Mouse (Mus musculus): ENCODE results near the gene Myo3b. TPM values are rescaled to one million over a fixed set of nuclear protein-coding genes. Genes with fewer than 3 reads are reported as not detected.
A peak's percentile ranks its signal among the peaks of the same experiment; 100 is the strongest.

Myo3b gene
- polyA plus RNA-seq, 1 experiment from 2014 or later = 0.30 TPM

- peaks cover 23% of the 10 kb centered on the region for H3K4me1 ChIP-seq (replicated peaks; ENCODE audit: control insufficient read depth, insufficient read depth, low read length)
- no peak overlapping the region for H3K4me3 ChIP-seq (ENCODE audit: low read depth, low read length)
- no peak overlapping the region for H3K9ac ChIP-seq (ENCODE audit: low read length)
- 15% methylated on average over 7 of the region's 7 CpGs for WGBS
- peak overlapping the region; percentile 87 for H3K27ac ChIP-seq (ENCODE audit: low read depth)
- peak; percentile 60; the same call in 1 of the 2 replicates for ATAC-seq (replicated peaks; ENCODE audit: low FRiP score, low TSS enrichment, low read depth)
- DNase-seq (ENCODE audit: low spot score) = peak; percentile 65
- peak overlapping the region; percentile 34 for H3K4me2 ChIP-seq (ENCODE audit: low read length)
- no peaks in the 10 kb centered on the region for H3K27me3 ChIP-seq (replicated peaks; ENCODE audit: control insufficient read depth, insufficient read depth, low read length)
- no peaks in the 10 kb centered on the region for H3K36me3 ChIP-seq (ENCODE audit: control insufficient read depth, insufficient read depth, low read length)
- no peaks in the 10 kb centered on the region for H3K9me3 ChIP-seq (ENCODE audit: control insufficient read depth, low read length)
Observed at GRCm38 (mm10) chr2:70337208-70337611, 298.3 kb downstream of the Myo3b start.

- H3K36me3 ChIP-seq (ENCODE audit: control insufficient read depth, insufficient read depth, low read length) = no peaks in the 10 kb centered on the region
- peak; percentile 78 for ATAC-seq (replicated peaks; ENCODE audit: low FRiP score, low TSS enrichment, low read depth)
- WGBS = 14% methylated on average over 9 of the region's 9 CpGs
- no peaks in the 10 kb centered on the region for H3K9me3 ChIP-seq (ENCODE audit: control insufficient read depth, low read length)
- H3K4me3 ChIP-seq (ENCODE audit: low read depth, low read length) = no peak overlapping the region
- H3K27me3 ChIP-seq (replicated peaks; ENCODE audit: control insufficient read depth, insufficient read depth, low read length) = no peaks in the 10 kb centered on the region
- peak overlapping the region; percentile 87 for H3K27ac ChIP-seq (ENCODE audit: low read depth)
- H3K4me2 ChIP-seq (ENCODE audit: low read length) = peak overlapping the region; percentile 34; the same call in 1 of the 2 replicates
- no peak overlapping the region for H3K9ac ChIP-seq (ENCODE audit: low read length)
- DNase-seq (ENCODE audit: low spot score) = peak; percentile 66
- peaks cover 23% of the 10 kb centered on the region for H3K4me1 ChIP-seq (replicated peaks; ENCODE audit: control insufficient read depth, insufficient read depth, low read length)
Observed at GRCm38 (mm10) chr2:70337869-70338268, 298.9 kb downstream of the Myo3b start.

DNA sequence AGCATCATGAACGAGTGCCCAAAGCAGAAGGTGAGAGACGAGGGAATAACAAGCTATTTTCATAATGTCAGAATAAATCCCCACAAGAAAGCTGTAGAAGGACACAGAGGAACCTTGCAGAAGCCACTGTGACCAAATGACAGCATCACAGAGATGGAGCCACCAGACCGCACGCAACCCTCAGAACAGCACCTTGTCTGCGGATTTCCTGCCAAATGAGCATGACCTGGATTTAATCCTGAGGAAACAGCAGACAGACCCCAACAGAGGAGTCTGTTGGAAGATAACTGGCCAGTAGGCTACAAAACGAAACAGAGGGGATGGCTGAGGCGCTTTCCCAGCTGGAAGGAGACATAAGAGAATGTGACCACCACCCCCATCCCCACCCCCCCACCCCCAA is 300.1 kb downstream of the Myo3b start:
- H3K4me3 ChIP-seq (ENCODE audit: low read depth, low read length) = no peak overlapping the region
- DNase-seq (ENCODE audit: low spot score) (no peak), ATAC-seq (replicated peaks; ENCODE audit: low FRiP score, low TSS enrichment, low read depth) (no peak)
- H3K4me1 ChIP-seq (replicated peaks; ENCODE audit: control insufficient read depth, insufficient read depth, low read length) = peaks cover 23% of the 10 kb centered on the region
- H3K4me2 ChIP-seq (ENCODE audit: low read length) = no peak overlapping the region
- WGBS = 72% methylated on average over 7 of the region's 7 CpGs
- H3K9me3 ChIP-seq (ENCODE audit: control insufficient read depth, low read length) = no peaks in the 10 kb centered on the region
- no peak overlapping the region for H3K9ac ChIP-seq (ENCODE audit: low read length)
- no peak overlapping the region for H3K27ac ChIP-seq (ENCODE audit: low read depth)
- no peaks in the 10 kb centered on the region for H3K36me3 ChIP-seq (ENCODE audit: control insufficient read depth, insufficient read depth, low read length)
- H3K27me3 ChIP-seq (replicated peaks; ENCODE audit: control insufficient read depth, insufficient read depth, low read length) = no peaks in the 10 kb centered on the region

DNA sequence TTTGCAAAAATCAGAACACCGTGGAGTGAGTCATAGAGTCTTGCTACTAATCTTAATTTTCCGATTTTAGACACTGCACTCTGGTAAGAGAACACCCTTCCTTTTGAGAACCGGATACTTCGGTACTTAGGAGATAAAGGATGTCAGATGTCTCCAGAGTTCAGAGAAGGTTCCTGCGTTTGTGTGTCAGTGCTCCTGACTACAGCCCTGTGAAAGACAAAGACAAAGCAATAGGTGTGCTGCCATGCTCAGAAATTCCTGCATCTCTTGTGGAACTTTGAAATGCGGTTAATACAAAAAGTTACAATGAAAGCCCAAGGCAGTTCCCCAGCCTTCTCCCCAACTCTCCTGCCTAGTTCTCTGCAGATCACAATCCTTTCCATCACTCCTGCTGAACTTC is 300.6 kb downstream of the Myo3b start:
- ATAC-seq (replicated peaks; ENCODE audit: low FRiP score, low TSS enrichment, low read depth) (no peak), DNase-seq (ENCODE audit: low spot score) (no peak)
- Histone ChIP-seq H3K9me3 (ENCODE audit: control insufficient read depth, low read length) (no peaks in the 10 kb centered on the region), H3K36me3 (ENCODE audit: control insufficient read depth, insufficient read depth, low read length) (no peaks in the 10 kb centered on the region), H3K4me3 (ENCODE audit: low read depth, low read length) (no peak overlapping the region), H3K9ac (ENCODE audit: low read length) (no peak overlapping the region), H3K27ac (ENCODE audit: low read depth) (no peak overlapping the region), H3K4me1 (replicated peaks; ENCODE audit: control insufficient read depth, insufficient read depth, low read length) (peaks cover 23% of the 10 kb centered on the region), H3K27me3 (replicated peaks; ENCODE audit: control insufficient read depth, insufficient read depth, low read length) (no peaks in the 10 kb centered on the region), H3K4me2 (ENCODE audit: low read length) (no peak overlapping the region)
- WGBS = 63% methylated on average over 6 of the region's 6 CpGs

DNA sequence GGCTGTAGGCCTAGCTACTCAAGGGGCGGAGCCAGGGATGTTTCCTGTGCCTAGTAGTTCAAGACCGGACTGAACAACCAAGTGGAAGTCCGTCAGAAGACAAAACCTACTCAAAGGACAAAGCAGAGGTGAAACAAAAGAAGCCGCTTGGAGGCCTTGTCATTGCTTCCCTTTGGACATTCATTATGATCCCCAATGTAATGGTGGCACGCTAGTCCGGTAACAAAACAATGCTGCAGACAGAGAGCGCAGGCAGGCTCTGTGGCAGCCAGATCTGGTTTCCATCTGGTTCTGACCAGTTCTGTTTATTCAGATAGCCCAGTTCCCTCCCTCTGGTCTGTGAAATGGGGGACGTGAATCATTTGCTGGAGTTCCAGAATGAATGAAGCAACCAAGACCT is 301.3 kb downstream of the Myo3b start:
- Histone ChIP-seq H3K9ac (ENCODE audit: low read length) (no peak overlapping the region), H3K4me2 (ENCODE audit: low read length) (no peak overlapping the region; the same call in 1 of the 2 replicates), H3K4me1 (replicated peaks; ENCODE audit: control insufficient read depth, insufficient read depth, low read length) (peaks cover 23% of the 10 kb centered on the region), H3K27me3 (replicated peaks; ENCODE audit: control insufficient read depth, insufficient read depth, low read length) (no peaks in the 10 kb centered on the region), H3K36me3 (ENCODE audit: control insufficient read depth, insufficient read depth, low read length) (no peaks in the 10 kb centered on the region), H3K4me3 (ENCODE audit: low read depth, low read length) (no peak overlapping the region), H3K27ac (ENCODE audit: low read depth) (no peak overlapping the region), H3K9me3 (ENCODE audit: control insufficient read depth, low read length) (no peaks in the 10 kb centered on the region)
- no peak for ATAC-seq (replicated peaks; ENCODE audit: low FRiP score, low TSS enrichment, low read depth)
- no peak for DNase-seq (ENCODE audit: low spot score)
- WGBS = 67% methylated on average over 8 of the region's 8 CpGs

GRCm38 (mm10) chr2:70345126-70345525 is 306.2 kb downstream of the Myo3b start:
- no peaks in the 10 kb centered on the region for H3K27me3 ChIP-seq (replicated peaks; ENCODE audit: control insufficient read depth, insufficient read depth, low read length)
- no peaks in the 10 kb centered on the region for H3K36me3 ChIP-seq (ENCODE audit: control insufficient read depth, insufficient read depth, low read length)
- no peaks in the 10 kb centered on the region for H3K4me1 ChIP-seq (replicated peaks; ENCODE audit: control insufficient read depth, insufficient read depth, low read length)
- H3K4me3 ChIP-seq (ENCODE audit: low read depth, low read length) = no peak overlapping the region
- H3K9ac ChIP-seq (ENCODE audit: low read length) = no peak overlapping the region
- H3K27ac ChIP-seq (ENCODE audit: low read depth) = no peak overlapping the region
- no peaks in the 10 kb centered on the region for H3K9me3 ChIP-seq (ENCODE audit: control insufficient read depth, low read length)
- DNase-seq (ENCODE audit: low spot score) (no peak), ATAC-seq (replicated peaks; ENCODE audit: low FRiP score, low TSS enrichment, low read depth) (no peak)
- 72% methylated on average over 8 of the region's 8 CpGs for WGBS
- no peak overlapping the region for H3K4me2 ChIP-seq (ENCODE audit: low read length)

DNA sequence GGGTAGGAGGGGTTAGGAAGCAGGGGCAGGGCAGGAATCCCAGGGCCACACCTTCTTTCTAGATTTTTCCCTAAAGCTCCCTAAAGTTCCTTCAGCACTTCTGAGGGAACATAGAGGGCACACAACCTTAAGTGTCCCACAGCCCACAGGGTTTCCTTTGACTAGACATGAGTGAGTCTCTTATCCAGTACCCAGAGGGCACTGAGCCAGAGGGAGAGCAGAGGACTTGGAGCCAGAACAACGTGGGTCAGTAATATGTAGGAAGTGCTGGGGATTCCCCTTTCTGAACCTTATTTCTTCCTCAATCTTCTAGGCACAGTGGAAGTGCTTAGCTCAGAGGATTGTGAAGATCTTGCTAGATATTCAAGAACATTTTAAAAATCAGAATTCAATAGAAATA is 308.6 kb downstream of the Myo3b start:
- Histone ChIP-seq H3K4me2 (ENCODE audit: low read length) (no peak overlapping the region), H3K36me3 (ENCODE audit: control insufficient read depth, insufficient read depth, low read length) (no peaks in the 10 kb centered on the region), H3K27me3 (replicated peaks; ENCODE audit: control insufficient read depth, insufficient read depth, low read length) (no peaks in the 10 kb centered on the region), H3K4me1 (replicated peaks; ENCODE audit: control insufficient read depth, insufficient read depth, low read length) (no peaks in the 10 kb centered on the region), H3K9me3 (ENCODE audit: control insufficient read depth, low read length) (no peaks in the 10 kb centered on the region), H3K27ac (ENCODE audit: low read depth) (no peak overlapping the region), H3K9ac (ENCODE audit: low read length) (no peak overlapping the region), H3K4me3 (ENCODE audit: low read depth, low read length) (no peak overlapping the region)
- 24% methylated on average over 1 of the region's 1 CpGs for WGBS
- DNase-seq (ENCODE audit: low spot score) (no peak), ATAC-seq (replicated peaks; ENCODE audit: low FRiP score, low TSS enrichment, low read depth) (no peak)

DNA sequence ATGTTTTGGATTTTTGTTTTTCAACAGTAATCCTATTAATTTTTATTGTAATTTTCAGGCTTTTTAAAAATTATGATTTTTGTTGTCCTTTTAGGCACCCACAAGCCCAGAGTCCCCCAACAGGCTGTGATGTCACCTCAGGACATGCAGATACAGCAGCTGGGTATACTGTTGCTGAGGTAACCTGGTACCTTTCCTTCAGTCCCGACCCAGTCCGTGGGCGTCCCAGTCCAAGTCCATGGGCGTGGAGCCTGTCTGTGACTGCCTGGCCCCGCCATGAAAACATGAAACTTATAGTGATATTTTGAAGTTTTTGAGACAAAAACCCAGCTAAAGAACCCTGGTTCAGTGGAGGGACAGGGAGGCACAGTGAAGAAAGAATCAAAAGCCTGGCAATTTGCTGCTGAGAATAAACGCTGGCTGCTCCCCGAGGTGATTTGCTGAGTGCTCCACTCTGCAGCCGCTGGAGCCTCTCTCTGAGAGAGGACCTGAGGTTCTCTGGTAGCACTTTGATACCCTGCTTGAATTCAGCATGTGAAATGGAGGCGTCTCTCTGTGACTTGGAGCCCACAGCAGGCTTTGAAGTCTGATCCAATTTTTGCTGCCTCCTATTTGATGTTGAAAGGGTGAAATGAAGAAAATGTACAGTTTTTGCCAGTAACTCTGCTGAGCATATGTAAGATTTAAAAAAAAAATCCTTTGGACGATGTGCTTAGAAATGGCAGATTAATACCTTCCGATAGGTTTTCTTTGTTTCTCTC is 310.0 kb downstream of the Myo3b start:
- 63% methylated on average over 11 of the region's 11 CpGs for WGBS
- DNase-seq (ENCODE audit: low spot score) = no peak

More for the DNA sequence above, 310.0 kb downstream of the Myo3b start:
- no peak for ATAC-seq (replicated peaks; ENCODE audit: low FRiP score, low TSS enrichment, low read depth)
- Histone ChIP-seq H3K36me3 (ENCODE audit: control insufficient read depth, insufficient read depth, low read length) (no peaks in the 10 kb centered on the region), H3K27me3 (replicated peaks; ENCODE audit: control insufficient read depth, insufficient read depth, low read length) (no peaks in the 10 kb centered on the region), H3K9me3 (ENCODE audit: control insufficient read depth, low read length) (no peaks in the 10 kb centered on the region), H3K27ac (ENCODE audit: low read depth) (no peak overlapping the region), H3K4me3 (ENCODE audit: low read depth, low read length) (no peak overlapping the region), H3K4me2 (ENCODE audit: low read length) (no peak overlapping the region), H3K9ac (ENCODE audit: low read length) (no peak overlapping the region), H3K4me1 (replicated peaks; ENCODE audit: control insufficient read depth, insufficient read depth, low read length) (no peaks in the 10 kb centered on the region)
